9 mouse cellular contexts compared by ENCODE assay signal in genomic region chr7:19747420-19748218, GRCm38 (mm10). TPM values are rescaled to one million over a fixed set of nuclear protein-coding genes. Genes with fewer than 3 reads are reported as not detected.
DNase-seq lines count a peak whose midpoint lies in the region; ATAC-seq and TF ChIP-seq lines count a peak whose summit lies in the region.
"Had no signal": no experiment of that assay in that cellular context is flagged by ENCODE, and none has a peak within 500 bp of the region (broad histone marks: within the 10 kb centered on the region; RNA-seq: fewer than 3 reads in every experiment).

No protein-coding gene starts in this region.

- peak overlapping the region; percentile 93 for H3K27ac ChIP-seq in embryonic facial prominence, embryonic 10.5 days (replicated peaks)
- H3K27ac ChIP-seq in intestine, postnatal 0 days (ENCODE audit: low read depth, low read length) = peak overlapping the region; percentile 94
- peak overlapping the region; percentile 72 for H3K27ac ChIP-seq in liver, postnatal 0 days (ENCODE audit: low read depth)
- H3K27ac ChIP-seq in stomach, embryonic 14.5 days (ENCODE audit: low read length) = peak overlapping the region; percentile 97
- no peak overlapping the region for H3K27ac ChIP-seq in thymus, adult 2 months (ENCODE audit: control insufficient read depth, insufficient read depth, low read length)

- H3K9ac ChIP-seq in intestine, postnatal 0 days (ENCODE audit: low read depth, low read length) = peak overlapping the region; percentile 93; the same call in 1 of the 2 replicates
- peak overlapping the region; percentile 70 for H3K9ac ChIP-seq in liver, postnatal 0 days (replicated peaks)
- H3K9ac ChIP-seq in stomach, embryonic 14.5 days (replicated peaks; ENCODE audit: low read depth, low read length) = peak overlapping the region; percentile 95; the same call in 1 of the 2 replicates

- peak overlapping the region; percentile 86 for H3K4me2 ChIP-seq in intestine, postnatal 0 days (replicated peaks; ENCODE audit: low read depth)
- peak overlapping the region; percentile 90 for H3K4me2 ChIP-seq in liver, postnatal 0 days (ENCODE audit: low read depth, low read length)
- H3K4me2 ChIP-seq in stomach, embryonic 14.5 days (replicated peaks; ENCODE audit: low read depth, low read length) = peak overlapping the region; percentile 82

- no peak for TF ChIP-seq CTCF in intestine, postnatal 0 days (IDR thresholded peaks at IDR 0.05; ENCODE audit: low read depth)
- no peak for TF ChIP-seq CTCF in liver, postnatal 0 days (IDR thresholded peaks at IDR 0.05; ENCODE audit: low read depth)
- no peak for TF ChIP-seq CTCF in thymus, adult 2 months (IDR thresholded peaks at IDR 0.05; ENCODE audit: borderline replicate concordance, control insufficient read depth, extremely low read depth, insufficient read depth, low read length, poor library complexity)

- no peak for TF ChIP-seq EP300 in liver, postnatal 0 days (IDR thresholded peaks at IDR 0.05; ENCODE audit: low read depth)

- peak; percentile 36 for ATAC-seq in intestine, postnatal 0 days
- ATAC-seq in liver, postnatal 0 days = no peak
- ATAC-seq in stomach, embryonic 14.5 days (ENCODE audit: insufficient number of reproducible peaks, insufficient read depth, low FRiP score, low read depth) = peak; percentile 23

- H3K4me3 ChIP-seq in embryonic facial prominence, embryonic 10.5 days = peak overlapping the region; percentile 79
- peak overlapping the region; percentile 90 for H3K4me3 ChIP-seq in intestine, postnatal 0 days (ENCODE audit: low read depth, low read length)
- peak overlapping the region; percentile 61 for H3K4me3 ChIP-seq in liver, postnatal 0 days (ENCODE audit: low read depth, low read length)
- H3K4me3 ChIP-seq in stomach, embryonic 14.5 days (ENCODE audit: low read depth, low read length) = peak overlapping the region; percentile 89
- H3K4me3 ChIP-seq in thymus, adult 2 months (ENCODE audit: control insufficient read depth, insufficient read depth, low read length) = no peak overlapping the region

- peaks cover 59% of the 10 kb centered on the region for H3K4me1 ChIP-seq in embryonic facial prominence, embryonic 10.5 days
- peaks cover 17% of the 10 kb centered on the region; the same call in 1 of the 2 replicates for H3K4me1 ChIP-seq in intestine, postnatal 0 days (replicated peaks; ENCODE audit: control insufficient read depth, insufficient read depth, low read length)
- H3K4me1 ChIP-seq in liver, postnatal 0 days (ENCODE audit: insufficient read depth) = peaks cover 46% of the 10 kb centered on the region
- peaks cover 42% of the 10 kb centered on the region for H3K4me1 ChIP-seq in stomach, embryonic 14.5 days (ENCODE audit: control insufficient read depth, insufficient read depth, low read length)
- H3K4me1 ChIP-seq in thymus, adult 2 months (replicated peaks; ENCODE audit: control insufficient read depth, insufficient read depth, low read length) = peaks cover 11% of the 10 kb centered on the region

- peaks cover 34% of the 10 kb centered on the region for H3K36me3 ChIP-seq in embryonic facial prominence, embryonic 10.5 days (replicated peaks)
- peaks cover 20% of the 10 kb centered on the region; the same call in 1 of the 2 replicates for H3K36me3 ChIP-seq in intestine, postnatal 0 days (ENCODE audit: control insufficient read depth, insufficient read depth)
- H3K36me3 ChIP-seq in liver, postnatal 0 days (replicated peaks; ENCODE audit: insufficient read depth, low read length) = peaks cover 3% of the 10 kb centered on the region
- peaks cover 12% of the 10 kb centered on the region for H3K36me3 ChIP-seq in stomach, embryonic 14.5 days (ENCODE audit: control insufficient read depth, insufficient read depth, low read length)
- H3K36me3 ChIP-seq in thymus, adult 2 months (ENCODE audit: control insufficient read depth, insufficient read depth, low read length) = no peaks in the 10 kb centered on the region

- DNase-seq in adrenal gland, adult 2 months = peak; percentile 61
- DNase-seq in adrenal gland, adult 8-10 months = no peak
- DNase-seq in embryonic facial prominence, embryonic 10.5 days (ENCODE audit: low spot score) = peak; percentile 57
- DNase-seq in liver, postnatal 0 days = peak; percentile 61
- DNase-seq in thymus, adult 2 months = no peak
- DNase-seq in layer of hippocampus, adult 11-12 months (ENCODE audit: low spot score) = no peak

- no peak for TF ChIP-seq POLR2A in thymus, adult 2 months (IDR thresholded peaks at IDR 0.05; ENCODE audit: control insufficient read depth, extremely low read depth, insufficient read depth, low read length, poor library complexity)

- H3K9me3 ChIP-seq in embryonic facial prominence, embryonic 10.5 days = no peaks in the 10 kb centered on the region
- no peaks in the 10 kb centered on the region for H3K9me3 ChIP-seq in intestine, postnatal 0 days (ENCODE audit: control insufficient read depth)
- H3K9me3 ChIP-seq in liver, postnatal 0 days (ENCODE audit: low read length) = no peaks in the 10 kb centered on the region
- no peaks in the 10 kb centered on the region for H3K9me3 ChIP-seq in stomach, embryonic 14.5 days (ENCODE audit: control insufficient read depth, low read depth, low read length)

- no peaks in the 10 kb centered on the region for H3K27me3 ChIP-seq in embryonic facial prominence, embryonic 10.5 days (replicated peaks; ENCODE audit: low read depth, poor library complexity, severe bottlenecking)
- no peaks in the 10 kb centered on the region for H3K27me3 ChIP-seq in intestine, postnatal 0 days (replicated peaks; ENCODE audit: control insufficient read depth, insufficient read depth, low read length)
- H3K27me3 ChIP-seq in liver, postnatal 0 days (ENCODE audit: insufficient read depth, low read length) = no peaks in the 10 kb centered on the region
- H3K27me3 ChIP-seq in stomach, embryonic 14.5 days (ENCODE audit: control insufficient read depth, insufficient read depth, low read length) = no peaks in the 10 kb centered on the region
- no peaks in the 10 kb centered on the region; the same call in 1 of the 2 replicates for H3K27me3 ChIP-seq in thymus, adult 2 months (ENCODE audit: control insufficient read depth, insufficient read depth, low read length)

- 2% methylated on average over 25 of the region's 25 CpGs for WGBS in embryonic facial prominence, embryonic 10.5 days
- WGBS in intestine, postnatal 0 days = 5% methylated on average over 25 of the region's 25 CpGs
- 10% methylated on average over 25 of the region's 25 CpGs for WGBS in liver, postnatal 0 days (ENCODE audit: insufficient replicate concordance)
- 6% methylated on average over 25 of the region's 25 CpGs for WGBS in stomach, embryonic 14.5 days
- 65% methylated on average over 25 of the region's 25 CpGs for WGBS in thymus, adult 2 months

RNA-seq across cellular contexts. Expression of gene Nectin2, which starts 2.7 kb away (rescaled TPM):
- total RNA-seq in adrenal gland, adult 2 months (2021) = 10 to 100 TPM; 76.9 to 98.1 TPM
- polyA plus RNA-seq in adrenal gland, adult 2 months (2012; rRNA removed) = 138 and 165 TPM in 2 replicates
- total RNA-seq in adrenal gland, adult 8-10 months (2022) = 100 to 1,000 TPM in 1 of 4 experiments, 10 to 100 TPM in 3; 72.1 to 116 (median 88.9) TPM
- polyA plus RNA-seq in embryonic facial prominence, embryonic 10.5 days (2016; fragmentation: Nextera tagmentation; extraction: Ambion mirVana) = 110 TPM in 2 replicates
- 93.1 and 94.7 TPM in 2 replicates for polyA plus RNA-seq in intestine, postnatal 0 days (2015; fragmentation: Nextera tagmentation; extraction: Ambion mirVana)
- polyA plus RNA-seq in liver, postnatal 0 days (2015; fragmentation: Nextera tagmentation; extraction: Ambion mirVana) = 51.0 and 51.3 TPM in 2 replicates
- polyA plus RNA-seq in stomach, embryonic 14.5 days (2014; fragmentation: Nextera tagmentation; extraction: Ambion mirVana) = 106 and 113 TPM in 2 replicates
- polyA plus RNA-seq in thymus, adult 2 months (2012; rRNA removed) = 10.0 and 11.4 TPM in 2 replicates

RNA-seq across cellular contexts. Expression of gene Bcam, which starts 23.2 kb away (rescaled TPM):
- 10 to 100 TPM; 35.9 to 61.1 TPM for total RNA-seq in adrenal gland, adult 2 months (2021)
- polyA plus RNA-seq in adrenal gland, adult 2 months (2012; rRNA removed) = 103 and 108 TPM in 2 replicates
- 10 to 100 TPM; 50.3 to 63.5 (median 55.3) TPM for total RNA-seq in adrenal gland, adult 8-10 months (2022)
- 68.3 and 79.4 TPM in 2 replicates for polyA plus RNA-seq in embryonic facial prominence, embryonic 10.5 days (2016; fragmentation: Nextera tagmentation; extraction: Ambion mirVana)
- 36.2 and 38.0 TPM in 2 replicates for polyA plus RNA-seq in intestine, postnatal 0 days (2015; fragmentation: Nextera tagmentation; extraction: Ambion mirVana)
- 8.8 and 9.3 TPM in 2 replicates for polyA plus RNA-seq in liver, postnatal 0 days (2015; fragmentation: Nextera tagmentation; extraction: Ambion mirVana)
- polyA plus RNA-seq in stomach, embryonic 14.5 days (2014; fragmentation: Nextera tagmentation; extraction: Ambion mirVana) = 156 and 164 TPM in 2 replicates
- 36.4 and 55.5 TPM in 2 replicates for polyA plus RNA-seq in thymus, adult 2 months (2012; rRNA removed)

RNA-seq across cellular contexts. Expression of gene Tomm40, which starts 32.4 kb away (rescaled TPM):
- 100 to 1,000 TPM; 115 to 143 TPM for total RNA-seq in adrenal gland, adult 2 months (2021)
- 164 and 165 TPM in 2 replicates for polyA plus RNA-seq in adrenal gland, adult 2 months (2012; rRNA removed)
- total RNA-seq in adrenal gland, adult 8-10 months (2022) = 100 to 1,000 TPM; 119 to 134 (median 125) TPM
- 216 and 221 TPM in 2 replicates for polyA plus RNA-seq in embryonic facial prominence, embryonic 10.5 days (2016; fragmentation: Nextera tagmentation; extraction: Ambion mirVana)
- polyA plus RNA-seq in intestine, postnatal 0 days (2015; fragmentation: Nextera tagmentation; extraction: Ambion mirVana) = 80.1 and 85.5 TPM in 2 replicates
- 81.5 and 83.6 TPM in 2 replicates for polyA plus RNA-seq in liver, postnatal 0 days (2015; fragmentation: Nextera tagmentation; extraction: Ambion mirVana)
- polyA plus RNA-seq in stomach, embryonic 14.5 days (2014; fragmentation: Nextera tagmentation; extraction: Ambion mirVana) = 91.2 and 108 TPM in 2 replicates
- polyA plus RNA-seq in thymus, adult 2 months (2012; rRNA removed) = 109 and 120 TPM in 2 replicates

RNA-seq across cellular contexts. Expression of gene Apoe, which starts 48.6 kb away (rescaled TPM):
- 1,000 to 10,000 TPM; 1,105 to 1,118 TPM for total RNA-seq in adrenal gland, adult 2 months (2021)
- polyA plus RNA-seq in adrenal gland, adult 2 months (2012; rRNA removed) = 1,670 and 1,938 TPM in 2 replicates
- 1,000 to 10,000 TPM in 3 of 4 experiments, 100 to 1,000 TPM in 1; 996 to 1,300 (median 1,120) TPM for total RNA-seq in adrenal gland, adult 8-10 months (2022)
- 135 and 168 TPM in 2 replicates for polyA plus RNA-seq in embryonic facial prominence, embryonic 10.5 days (2016; fragmentation: Nextera tagmentation; extraction: Ambion mirVana)
- 435 and 436 TPM in 2 replicates for polyA plus RNA-seq in intestine, postnatal 0 days (2015; fragmentation: Nextera tagmentation; extraction: Ambion mirVana)
- polyA plus RNA-seq in liver, postnatal 0 days (2015; fragmentation: Nextera tagmentation; extraction: Ambion mirVana) = 20,006 and 20,209 TPM in 2 replicates
- 291 and 299 TPM in 2 replicates for polyA plus RNA-seq in stomach, embryonic 14.5 days (2014; fragmentation: Nextera tagmentation; extraction: Ambion mirVana)
- 1,583 and 2,086 TPM in 2 replicates for polyA plus RNA-seq in thymus, adult 2 months (2012; rRNA removed)

RNA-seq across cellular contexts. Expression of gene Cblc, which starts 49.0 kb away (rescaled TPM):
- not detected for total RNA-seq in adrenal gland, adult 2 months (2021)
- 0.60 TPM in 1 of 2 replicates, not detected in the other for polyA plus RNA-seq in adrenal gland, adult 2 months (2012; rRNA removed)
- under 1 TPM in 1 of 4 experiments, not detected in 3; 0.43 TPM for total RNA-seq in adrenal gland, adult 8-10 months (2022)
- polyA plus RNA-seq in embryonic facial prominence, embryonic 10.5 days (2016; fragmentation: Nextera tagmentation; extraction: Ambion mirVana) = 1.9 and 2.9 TPM in 2 replicates
- 54.8 and 56.5 TPM in 2 replicates for polyA plus RNA-seq in intestine, postnatal 0 days (2015; fragmentation: Nextera tagmentation; extraction: Ambion mirVana)
- 9.6 and 10.8 TPM in 2 replicates for polyA plus RNA-seq in liver, postnatal 0 days (2015; fragmentation: Nextera tagmentation; extraction: Ambion mirVana)
- polyA plus RNA-seq in stomach, embryonic 14.5 days (2014; fragmentation: Nextera tagmentation; extraction: Ambion mirVana) = 15.1 and 17.7 TPM in 2 replicates
- 2.4 and 2.8 TPM in 2 replicates for polyA plus RNA-seq in thymus, adult 2 months (2012; rRNA removed)
- total RNA-seq: left cerebral cortex, postnatal 10 days had no signal

Comparison
In these comparisons a context has a peak if more than half of its experiments do, and no peak if none do; other contexts are left out.
1. DNase-seq: peak in adrenal gland, adult 2 months (single experiment), embryonic facial prominence, embryonic 10.5 days (single experiment) and liver, postnatal 0 days (single experiment); none in adrenal gland, adult 8-10 months (single experiment), thymus, adult 2 months (single experiment) and layer of hippocampus, adult 11-12 months (single experiment).
2. Peak in every context shown above with its lines, with median percentiles within 50 percentile points of each other: H3K4me2 ChIP-seq and H3K9ac ChIP-seq.